Mouse (Mus musculus) myocyte (in vitro differentiated cells): ENCODE results near the gene Anpep.

Experiments
- CEBPB ChIP-seq: IDR thresholded peaks from 2 replicates; pipeline ENCODE4 v1.6.1; 2011; ENCODE audit warnings: mild to moderate bottlenecking, moderate library complexity; ENCODE audit not compliant: poor library complexity, insufficient read depth, severe bottlenecking
- E2F4 ChIP-seq: IDR thresholded peaks from one replicate; pipeline ENCODE4 v1.6.1; 2011; ENCODE audit warnings: mild to moderate bottlenecking, control low read depth, moderate library complexity; ENCODE audit not compliant: insufficient read depth
- MAX ChIP-seq: IDR thresholded peaks from one replicate; pipeline ENCODE4 v1.6.1; 2011; ENCODE audit warnings: low read depth, mild to moderate bottlenecking, control low read depth
- MYOD1 ChIP-seq, 3 experiments: IDR thresholded peaks; one replicate each; pipeline ENCODE4 v1.6.1; 2011; ENCODE audit warnings: control low read depth in 2 of 3, low read depth in 2 of 3, mild to moderate bottlenecking in 2 of 3, moderate library complexity in 1 of 3; ENCODE audit not compliant: insufficient read length in 2 of 3, control insufficient read depth in 1 of 3
- MYOG ChIP-seq, 3 experiments: IDR thresholded peaks; one replicate each; pipeline ENCODE4 v1.6.1; 2011; ENCODE audit warnings: control low read depth in 2 of 3, low read depth in 2 of 3, mild to moderate bottlenecking in 2 of 3; ENCODE audit not compliant: insufficient read length in 2 of 3, control insufficient read depth in 1 of 3, insufficient read depth in 1 of 3
- POLR2A ChIP-seq: IDR thresholded peaks from one replicate; pipeline ENCODE4 v1.6.1; 2011; ENCODE audit warnings: low read depth, mild to moderate bottlenecking, control low read depth, moderate library complexity; ENCODE audit not compliant: insufficient read length
- POLR2AphosphoS2 ChIP-seq: IDR thresholded peaks from one replicate; pipeline ENCODE4 v1.6.1; 2011; ENCODE audit warnings: low read depth, control low read depth; ENCODE audit not compliant: insufficient read length
- REST ChIP-seq: IDR thresholded peaks from one replicate; pipeline ENCODE4 v1.6.1; 2011; ENCODE audit warnings: mild to moderate bottlenecking, control low read depth, moderate library complexity; ENCODE audit not compliant: insufficient read depth, insufficient read length
- SRF ChIP-seq: IDR thresholded peaks from one replicate; pipeline ENCODE4 v1.6.1; 2011; ENCODE audit warnings: low read depth; ENCODE audit not compliant: control insufficient read depth, insufficient read length
- TCF12 ChIP-seq: IDR thresholded peaks from one replicate; pipeline ENCODE4 v1.6.1; 2011; ENCODE audit warnings: mild to moderate bottlenecking, control low read depth; ENCODE audit not compliant: poor library complexity, insufficient read depth, severe bottlenecking
- TCF3 ChIP-seq: IDR thresholded peaks from one replicate; pipeline ENCODE4 v1.6.1; 2011; ENCODE audit warnings: low read depth, control low read depth; ENCODE audit not compliant: insufficient read length
- USF1 ChIP-seq: IDR thresholded peaks from one replicate; pipeline ENCODE4 v1.6.1; 2011; ENCODE audit warnings: low read depth, mild to moderate bottlenecking, control low read depth, moderate library complexity

GRCm38 (mm10) chr7:79828341-79828740 is 32.5 kb downstream of the Anpep start:
- no peak for TF ChIP-seq TCF12
- TF ChIP-seq POLR2AphosphoS2 = no peak
- no peak for TF ChIP-seq USF1
- TF ChIP-seq MAX = no peak
- TF ChIP-seq POLR2A = no peak
- TF ChIP-seq TCF3 = no peak
- TF ChIP-seq E2F4 = no peak
- no peak for TF ChIP-seq CEBPB
- TF ChIP-seq MYOD1 (IDR thresholded peaks at IDR 0.05; ENCODE audit: control insufficient read depth in 1 of 3, insufficient read length in 2 of 3, low read depth in 2 of 3) = no peak
- no peak for TF ChIP-seq MYOG (IDR thresholded peaks at IDR 0.05; ENCODE audit: control insufficient read depth in 1 of 3, insufficient read depth in 1 of 3, insufficient read length in 2 of 3, low read depth in 2 of 3)
- no peak for TF ChIP-seq SRF
- no peak for TF ChIP-seq REST
